Mouse (Mus musculus): ENCODE measurements around the gene Gm10408. TPM values are rescaled to one million over a fixed set of nuclear protein-coding genes. Genes with fewer than 3 reads are reported as not detected.
"Not testable (repeated sequence)": the region's sequence is repeated elsewhere in the genome, so short reads cannot be mapped to it uniquely, and the experiment has no call there.

Gm10408 gene
- polyA plus RNA-seq (2017; shearing (Covaris generic)) = not detected

DNA sequence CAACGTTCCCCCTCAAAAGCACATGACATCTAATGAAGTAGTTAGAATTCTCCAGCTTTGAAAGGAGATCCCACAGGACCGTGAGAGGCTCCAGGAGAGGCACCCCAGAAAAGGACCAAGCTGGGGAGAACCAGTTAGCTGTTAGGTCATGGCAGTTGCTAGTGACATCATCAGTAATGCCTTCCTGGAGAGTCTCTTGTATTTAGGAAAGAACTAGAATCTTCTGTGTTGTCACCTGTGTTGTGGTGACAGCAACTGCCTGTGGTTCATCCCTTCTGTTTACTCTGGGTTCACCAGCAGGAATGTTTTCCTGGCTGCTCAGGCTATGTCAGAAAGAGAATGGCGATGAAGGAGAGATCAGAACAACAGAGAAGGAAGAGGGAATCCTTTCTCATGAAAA is at the start of gene Gm10408:
Gene Gm10408, plus strand, starts transcription at position 301 of the 400 bp plus-strand sequence.
- not testable (repeated sequence) for ATAC-seq

DNA sequence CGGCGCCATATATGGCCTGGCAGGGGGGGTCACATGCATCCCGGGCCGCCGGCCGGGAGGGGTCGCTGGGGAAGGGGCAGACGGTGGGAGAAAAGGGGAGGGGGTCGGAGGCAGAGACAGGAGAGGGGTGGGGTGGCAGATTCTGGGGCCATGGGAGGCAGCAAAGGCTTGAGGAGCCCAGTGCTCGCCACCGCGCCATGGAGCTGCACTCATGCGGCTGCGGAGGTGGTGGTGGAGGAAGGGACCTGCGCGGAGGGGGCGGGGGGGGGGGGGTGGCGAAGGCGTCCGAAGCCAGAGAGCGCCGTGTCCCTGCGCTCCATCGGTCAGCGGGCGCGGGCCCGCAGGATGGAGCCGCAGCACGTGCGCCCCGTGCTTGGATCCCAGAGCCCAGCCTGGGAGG is 36.9 kb upstream of the Gm10408 start, which contains the start of gene Gm10409:
Gene Gm10409, plus strand, starts transcription at position 301 of the 400 bp plus-strand sequence.
- ATAC-seq = not testable (repeated sequence)

DNA sequence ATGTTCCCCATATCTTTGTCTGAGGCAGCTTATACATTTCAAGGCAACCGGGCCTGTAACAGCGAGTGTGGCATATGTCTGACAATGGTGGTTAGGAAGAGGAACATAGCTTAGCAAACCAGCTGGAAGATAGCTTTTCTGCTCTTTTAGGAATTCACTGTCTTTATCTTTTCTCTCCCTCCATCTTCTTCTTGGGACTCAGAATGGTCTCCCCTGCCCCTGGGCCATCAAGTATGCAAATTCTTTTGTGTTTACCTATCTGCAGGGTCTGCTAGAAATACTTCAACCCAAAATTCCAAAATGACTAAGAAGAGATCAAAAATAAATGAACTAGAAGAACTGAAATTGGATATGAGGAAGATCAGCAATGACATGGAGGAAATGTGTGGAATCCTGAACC is 21.4 kb upstream of the Gm10408 start, which contains the start of gene Gm3005:
Gene Gm3005, plus strand, starts transcription at position 301 of the 400 bp plus-strand sequence.
- ATAC-seq = not testable (repeated sequence)

Other genes starting within 250 kb of the Gm10408 start
- gene D830030K20Rik, start 240.9 kb upstream of the Gm10408 start, polyA plus RNA-seq (2017; shearing (Covaris generic)) = 10 to 100 TPM; 14.9 to 18.9 TPM
- not detected for gene Gm2956, start 116.8 kb upstream of the Gm10408 start, polyA plus RNA-seq (2017; shearing (Covaris generic))
- not detected for gene Gm10413, start 54.3 kb upstream of the Gm10408 start, polyA plus RNA-seq (2017; shearing (Covaris generic))
- gene Gm10409, start 36.8 kb upstream of the Gm10408 start, polyA plus RNA-seq (2017; shearing (Covaris generic)) = 1 to 10 TPM; 6.3 to 6.4 TPM
- 10 to 100 TPM in 1 of 2 experiments, 1 to 10 TPM in 1; 5.6 to 10.1 TPM for gene Gm3005, start 21.3 kb upstream of the Gm10408 start, polyA plus RNA-seq (2017; shearing (Covaris generic))
- not detected for gene Gm3012, start 185.1 kb downstream of the Gm10408 start, polyA plus RNA-seq (2017; shearing (Covaris generic))
- 1 to 10 TPM; 6.3 to 6.4 TPM for gene Gm3020, start 202.7 kb downstream of the Gm10408 start, polyA plus RNA-seq (2017; shearing (Covaris generic))
- gene Gm3043, start 239.4 kb downstream of the Gm10408 start, polyA plus RNA-seq (2017; shearing (Covaris generic)) = not detected